Mouse (Mus musculus) testis, adult 2 months (tissue): Measurements from ENCODE around the gene Krtap4-8. TPM values are rescaled to one million over a fixed set of nuclear protein-coding genes. Genes with fewer than 3 reads are reported as not detected.
"Not testable (repeated sequence)": the region's sequence is repeated elsewhere in the genome, so short reads cannot be mapped to it uniquely, and the experiment has no call there.

Source experiments
- H3K27ac ChIP-seq: fragments of 200-500 bp; 2 replicates; pipeline ENCODE4 v1.5.1; 2012; ENCODE audit warnings: low read depth, low read length; ENCODE audit not compliant: control insufficient read depth, insufficient read depth
- H3K27me3 ChIP-seq: fragments of 200-500 bp; 2 replicates; pipeline ENCODE4 v1.6.1; 2012; ENCODE audit warnings: mild to moderate bottlenecking, low read length, moderate library complexity; ENCODE audit not compliant: control insufficient read depth, insufficient read depth
- H3K36me3 ChIP-seq: fragments of 200-500 bp; 2 replicates; pipeline ENCODE4 v1.6.1; 2012; ENCODE audit warnings: mild to moderate bottlenecking, low read length; ENCODE audit not compliant: control insufficient read depth, insufficient read depth
- H3K4me1 ChIP-seq: fragments of 200-500 bp; 2 replicates; pipeline ENCODE4 v1.6.1; 2012; ENCODE audit warnings: low read length; ENCODE audit not compliant: control insufficient read depth, insufficient read depth
- H3K4me3 ChIP-seq: fragments of 200-500 bp; 2 replicates; pipeline ENCODE4 v1.5.1; 2012; ENCODE audit warnings: low read depth, mild to moderate bottlenecking, low read length, moderate library complexity, mixed read lengths; ENCODE audit not compliant: control insufficient read depth
- CTCF ChIP-seq: fragments of 200-500 bp; IDR thresholded peaks from 2 replicates; pipeline ENCODE4 v1.5.1; 2012; ENCODE audit warnings: low read depth, mild to moderate bottlenecking, inconsistent platforms, low read length, moderate library complexity; ENCODE audit not compliant: control insufficient read depth, insufficient read depth, insufficient replicate concordance
- POLR2A ChIP-seq: fragments of 200-500 bp; IDR thresholded peaks from 2 replicates; pipeline ENCODE4 v1.6.1; 2012; ENCODE audit warnings: low read depth, mild to moderate bottlenecking, inconsistent platforms, low read length, moderate library complexity; ENCODE audit not compliant: control insufficient read depth
- polyA plus RNA-seq: library from polyadenylated mRNA; depleted of rRNA; stranded (reverse); fragments of >200 nt; gene quantifications from 2 replicates; pipeline ENCODE4 v1.2.3, GENCODE M21; 2012; rRNA removed

Gene Krtap4-8
- polyA plus RNA-seq = not detected in 2 replicates

- Histone ChIP-seq H3K4me1 (no peaks in the 10 kb centered on the region), H3K4me3 (no peak within 1 kb of the TSS), H3K36me3 (no peaks in the 10 kb centered on the region), H3K27ac (no peak within 1 kb of the TSS), H3K27me3 (no peaks in the 10 kb centered on the region)
- TF ChIP-seq POLR2A (no peak), CTCF (no peak)
These were observed at the start of gene Krtap4-8 for GRCm38 (mm10) chr11:99780604-99781003. Krtap4-8 (minus strand) TSS chr11:99780704.

DNA sequence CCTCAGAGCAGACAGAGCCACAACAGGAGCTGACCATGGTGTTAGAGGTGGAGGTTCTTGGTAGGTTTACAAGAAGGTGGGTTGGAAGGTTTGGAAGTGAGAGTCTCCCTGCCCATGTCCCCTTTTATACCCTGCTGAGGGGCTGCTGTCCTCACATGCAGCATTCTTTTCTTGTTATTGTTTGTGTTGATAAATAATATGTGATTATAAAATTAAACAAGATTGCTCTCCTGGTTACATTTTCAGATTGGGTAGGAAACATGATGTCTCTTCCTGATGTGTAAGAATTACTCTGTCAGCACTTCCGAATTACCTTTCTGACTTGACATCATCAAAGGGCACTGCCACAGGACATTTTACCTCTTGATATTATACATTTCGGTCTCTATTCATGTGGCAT lies 35.1 kb upstream of the Krtap4-8 start, which contains the start of gene Gm11564:
Gene Gm11564, minus strand, starts transcription at position 101 of the 400 bp plus-strand sequence.
- not testable (repeated sequence) for H3K27ac ChIP-seq, H3K4me3 ChIP-seq, H3K4me1 ChIP-seq, H3K27me3 ChIP-seq, H3K36me3 ChIP-seq

GRCm38 (mm10) chr11:99809792-99810191 lies 29.3 kb upstream of the Krtap4-8 start, which contains the start of gene Krtap4-13:
Krtap4-13 (minus strand) TSS chr11:99809892.
- not testable (repeated sequence) for H3K4me1 ChIP-seq, H3K27me3 ChIP-seq, H3K4me3 ChIP-seq, H3K36me3 ChIP-seq, H3K27ac ChIP-seq

GRCm38 (mm10) chr11:99804346-99804745 lies 23.8 kb upstream of the Krtap4-8 start, which contains the start of gene Gm11554:
Gm11554 (minus strand) TSS chr11:99804446.
- H3K4me1 ChIP-seq, H3K4me3 ChIP-seq, H3K27me3 ChIP-seq, H3K27ac ChIP-seq, H3K36me3 ChIP-seq: not testable (repeated sequence)

- not testable (repeated sequence) for H3K27ac ChIP-seq, H3K4me3 ChIP-seq, H3K4me1 ChIP-seq
These were observed 18.3 kb upstream of the Krtap4-8 start, which contains the start of gene Gm11569 for GRCm38 (mm10) chr11:99798832-99799231. Gm11569 (minus strand) TSS chr11:99798932.

DNA sequence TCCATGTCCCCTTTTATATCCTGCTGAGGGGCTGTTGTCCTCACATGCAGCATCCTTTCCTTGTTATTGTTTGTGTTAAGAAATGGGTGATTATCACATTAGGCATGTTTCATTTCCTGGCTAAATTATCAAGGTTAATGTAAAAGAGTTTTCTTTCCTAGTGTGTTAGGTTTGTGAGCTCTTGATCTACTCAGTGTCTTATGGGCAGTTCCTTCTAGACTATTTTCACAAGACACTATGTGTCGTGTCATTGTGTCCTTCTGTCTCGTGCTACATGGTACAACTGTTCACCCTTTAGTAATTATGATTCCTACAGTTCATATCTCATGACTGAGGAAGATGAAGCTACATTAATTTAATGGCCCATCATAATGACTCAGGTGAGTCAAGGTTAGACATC lies 12.9 kb upstream of the Krtap4-8 start, which contains the start of gene Gm11596:
Gene Gm11596, minus strand, starts transcription at position 101 of the 400 bp plus-strand sequence.
- H3K4me1 ChIP-seq = no peaks in the 10 kb centered on the region
- H3K4me3 ChIP-seq = no peak within 1 kb of the TSS
- no peaks in the 10 kb centered on the region for H3K36me3 ChIP-seq
- TF ChIP-seq CTCF = no peak
- no peak for TF ChIP-seq POLR2A
- H3K27ac ChIP-seq = no peak within 1 kb of the TSS
- H3K27me3 ChIP-seq = no peaks in the 10 kb centered on the region

More at GRCm38 (mm10) chr11:99798832-99799231, 18.3 kb upstream of the Krtap4-8 start, which contains the start of gene Gm11569:
- H3K27me3 ChIP-seq, H3K36me3 ChIP-seq: not testable (repeated sequence)

GRCm38 (mm10) chr11:99784900-99785299 lies 4.4 kb upstream of the Krtap4-8 start, which contains the start of gene Krtap4-9:
Krtap4-9 (plus strand) TSS chr11:99785200.
- not testable (repeated sequence) for H3K36me3 ChIP-seq, H3K27ac ChIP-seq, H3K27me3 ChIP-seq, H3K4me3 ChIP-seq, H3K4me1 ChIP-seq

GRCm38 (mm10) chr11:99778401-99778800 lies 2.1 kb downstream of the Krtap4-8 start:
- Histone ChIP-seq H3K27ac (no peak overlapping the region), H3K36me3 (no peaks in the 10 kb centered on the region), H3K27me3 (no peaks in the 10 kb centered on the region), H3K4me3 (no peak overlapping the region), H3K4me1 (no peaks in the 10 kb centered on the region)
- TF ChIP-seq POLR2A (no peak), CTCF (no peak)

DNA sequence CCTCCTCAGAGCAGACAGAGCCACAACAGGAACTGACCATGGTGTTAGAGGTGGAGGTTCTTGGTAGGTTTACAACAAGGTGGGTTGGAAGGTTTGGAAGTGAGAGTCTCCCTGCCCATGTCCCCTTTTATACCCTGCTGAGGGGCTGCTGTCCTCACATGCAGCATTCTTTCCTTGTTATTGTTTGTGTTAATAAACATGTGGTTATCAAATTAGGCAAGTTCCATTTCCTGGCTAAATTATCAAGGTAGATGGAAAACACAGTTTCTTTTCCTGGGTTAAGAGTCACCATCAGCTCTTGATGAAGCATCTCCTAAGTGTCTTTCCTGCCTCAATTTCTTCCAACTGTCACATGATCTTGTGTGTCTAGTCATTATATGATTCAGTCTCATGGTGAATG lies 7.7 kb downstream of the Krtap4-8 start, which contains the start of gene Gm11595:
Gene Gm11595, minus strand, starts transcription at position 101 of the 400 bp plus-strand sequence.
- not testable (repeated sequence) for H3K4me1 ChIP-seq, H3K27ac ChIP-seq, H3K36me3 ChIP-seq

More for the DNA sequence above, 7.7 kb downstream of the Krtap4-8 start, which contains the start of gene Gm11595:
- not testable (repeated sequence) for H3K27me3 ChIP-seq, H3K4me3 ChIP-seq
